Mouse (Mus musculus): ENCODE results near the gene Kcnd3. TPM values are rescaled to one million over a fixed set of nuclear protein-coding genes. Genes with fewer than 3 reads are reported as not detected.

Gene Kcnd3
- polyA plus RNA-seq, 1 experiment from 2014 or later = 0.93 TPM

Other genes starting within 250 kb of the Kcnd3 start
- 23.0 and 23.8 TPM in 2 replicates for gene Ddx20, start 235.2 kb downstream of the Kcnd3 start, polyA plus RNA-seq (2016; fragmentation: Nextera tagmentation; extraction: Ambion mirVana)

All from heart, embryonic 12.5 days (tissue).